Comparison of ENCODE assay signal across 19 mouse cellular contexts in the genomic region with DNA sequence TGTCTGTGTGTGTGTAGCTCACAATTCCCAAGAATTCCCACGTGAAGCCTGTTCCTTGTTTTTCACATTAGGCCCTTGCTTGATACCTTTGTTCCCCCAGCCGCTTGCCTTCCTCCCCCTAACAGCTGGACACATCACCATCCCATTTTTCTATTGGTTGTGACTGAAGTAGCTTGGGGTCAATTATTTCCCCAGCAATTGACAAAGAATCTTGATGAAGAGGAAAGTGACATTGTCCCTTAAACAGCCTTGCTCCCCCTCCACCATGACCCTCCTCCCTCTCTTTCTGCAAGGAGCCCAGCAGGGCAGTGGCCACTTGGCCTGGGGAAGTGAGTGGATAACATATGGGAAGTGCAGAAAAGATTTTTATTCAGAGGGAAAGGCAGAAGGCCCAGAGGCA.
DNase-seq lines count a peak whose midpoint lies in the region; ATAC-seq and TF ChIP-seq lines count a peak whose summit lies in the region.
"Had no signal": no experiment of that assay in that cellular context is flagged by ENCODE, and none has a peak within 500 bp of the region (broad histone marks: within the 10 kb centered on the region; RNA-seq: fewer than 3 reads in every experiment).

No protein-coding gene starts in this region.

- no peak for TF ChIP-seq CTCF in forebrain, postnatal 0 days (IDR thresholded peaks at IDR 0.05; ENCODE audit: low read depth)

- WGBS in forebrain, embryonic 13.5 days, result 20% methylated on average over 2 of the region's 2 CpGs
- 32% methylated on average over 2 of the region's 2 CpGs for WGBS in forebrain, postnatal 0 days
- 4% methylated on average over 2 of the region's 2 CpGs for WGBS in hindbrain, embryonic 12.5 days
- WGBS in midbrain, embryonic 13.5 days, result 10% methylated on average over 2 of the region's 2 CpGs

- DNase-seq in forebrain, postnatal 0 days, result no peak
- peak; percentile 51 for DNase-seq in embryo, embryonic 9.5 days (ENCODE audit: extremely low spot score)
- no peak for DNase-seq in testis, postnatal 10 days (ENCODE audit: low spot score)
- no peak for DNase-seq in layer of hippocampus, postnatal 25 days (ENCODE audit: extremely low spot score in 1 of 2, low spot score in 1 of 2)
- DNase-seq in cerebellum, postnatal 25 days, result no peak
- DNase-seq: adrenal gland, adult 8-10 months; cerebellum, postnatal 10 days; gastrocnemius, postnatal 25 days; kidney, postnatal 4 days; lung, postnatal 4 days; thymus, postnatal 14 days had no signal

- H3K27me3 ChIP-seq in forebrain, embryonic 13.5 days, result peaks cover 3% of the 10 kb centered on the region; the same call in 1 of the 2 replicates
- H3K27me3 ChIP-seq in forebrain, postnatal 0 days (ENCODE audit: insufficient read depth, low read length), result no peaks in the 10 kb centered on the region
- no peaks in the 10 kb centered on the region; the same call in 1 of the 2 replicates for H3K27me3 ChIP-seq in hindbrain, embryonic 12.5 days
- no peaks in the 10 kb centered on the region for H3K27me3 ChIP-seq in midbrain, embryonic 13.5 days
- H3K27me3 ChIP-seq: lung, embryonic 15.5 days; neural tube, embryonic 12.5 days had no signal

- peaks cover 44% of the 10 kb centered on the region for H3K4me1 ChIP-seq in forebrain, embryonic 13.5 days
- H3K4me1 ChIP-seq in forebrain, postnatal 0 days (ENCODE audit: insufficient read depth), result peaks cover 3% of the 10 kb centered on the region; the same call in 1 of the 2 replicates
- peaks cover 49% of the 10 kb centered on the region for H3K4me1 ChIP-seq in hindbrain, embryonic 12.5 days
- peaks cover 55% of the 10 kb centered on the region for H3K4me1 ChIP-seq in midbrain, embryonic 13.5 days (replicated peaks)

- no peaks in the 10 kb centered on the region for H3K9me3 ChIP-seq in forebrain, embryonic 13.5 days (replicated peaks)
- no peaks in the 10 kb centered on the region for H3K9me3 ChIP-seq in forebrain, postnatal 0 days (ENCODE audit: low read length)
- no peaks in the 10 kb centered on the region for H3K9me3 ChIP-seq in hindbrain, embryonic 12.5 days (replicated peaks)
- H3K9me3 ChIP-seq in midbrain, embryonic 13.5 days, result no peaks in the 10 kb centered on the region
- H3K9me3 ChIP-seq: kidney, embryonic 15.5 days; lung, embryonic 15.5 days; neural tube, embryonic 12.5 days had no signal

- no peaks in the 10 kb centered on the region for H3K36me3 ChIP-seq in forebrain, embryonic 13.5 days (ENCODE audit: poor library complexity, severe bottlenecking)
- H3K36me3 ChIP-seq in forebrain, postnatal 0 days (ENCODE audit: insufficient read depth), result no peaks in the 10 kb centered on the region
- no peaks in the 10 kb centered on the region for H3K36me3 ChIP-seq in hindbrain, embryonic 12.5 days
- H3K36me3 ChIP-seq in midbrain, embryonic 13.5 days, result no peaks in the 10 kb centered on the region
- H3K36me3 ChIP-seq: kidney, embryonic 15.5 days; lung, embryonic 15.5 days; neural tube, embryonic 12.5 days had no signal

- H3K4me3 ChIP-seq in forebrain, embryonic 13.5 days, result no peak overlapping the region
- H3K4me3 ChIP-seq in forebrain, postnatal 0 days (ENCODE audit: low read depth, low read length), result no peak overlapping the region
- no peak overlapping the region for H3K4me3 ChIP-seq in hindbrain, embryonic 12.5 days
- no peak overlapping the region for H3K4me3 ChIP-seq in midbrain, embryonic 13.5 days (replicated peaks)
- H3K4me3 ChIP-seq: kidney, embryonic 15.5 days; lung, embryonic 15.5 days; neural tube, embryonic 12.5 days had no signal

- peak overlapping the region; percentile 16; the same call in 1 of the 2 replicates for H3K27ac ChIP-seq in forebrain, embryonic 13.5 days
- H3K27ac ChIP-seq in forebrain, postnatal 0 days (ENCODE audit: low read depth, low read length), result no peak overlapping the region
- H3K27ac ChIP-seq in hindbrain, embryonic 12.5 days, result peak overlapping the region; percentile 66
- peak overlapping the region; percentile 65 for H3K27ac ChIP-seq in midbrain, embryonic 13.5 days
- H3K27ac ChIP-seq: kidney, embryonic 15.5 days; liver, embryonic 14.5 days; lung, embryonic 15.5 days; neural tube, embryonic 12.5 days had no signal

- H3K4me2 ChIP-seq in forebrain, embryonic 13.5 days, result no peak overlapping the region
- H3K4me2 ChIP-seq in forebrain, postnatal 0 days (ENCODE audit: low read depth), result no peak overlapping the region
- H3K4me2 ChIP-seq in hindbrain, embryonic 12.5 days (replicated peaks), result no peak overlapping the region
- no peak overlapping the region for H3K4me2 ChIP-seq in midbrain, embryonic 13.5 days (replicated peaks)
- H3K4me2 ChIP-seq: kidney, embryonic 15.5 days; lung, embryonic 15.5 days; neural tube, embryonic 12.5 days had no signal

- ATAC-seq in forebrain, embryonic 13.5 days, result no peak
- ATAC-seq in forebrain, postnatal 0 days, result no peak
- no peak for ATAC-seq in hindbrain, embryonic 12.5 days (ENCODE audit: low FRiP score)
- no peak for ATAC-seq in midbrain, embryonic 13.5 days
- ATAC-seq: intestine, postnatal 0 days had no signal

- H3K9ac ChIP-seq in forebrain, embryonic 13.5 days, result no peak overlapping the region
- no peak overlapping the region for H3K9ac ChIP-seq in forebrain, postnatal 0 days
- no peak overlapping the region for H3K9ac ChIP-seq in hindbrain, embryonic 12.5 days
- H3K9ac ChIP-seq in midbrain, embryonic 13.5 days (replicated peaks), result no peak overlapping the region
- H3K9ac ChIP-seq: kidney, embryonic 15.5 days; liver, embryonic 14.5 days; lung, embryonic 15.5 days; neural tube, embryonic 12.5 days had no signal
